Mouse (Mus musculus) cerebellum, adult 8-10 months (tissue): Measurements from ENCODE around the gene 2310009B15Rik.

Source experiments
- DNase-seq: peaks from one replicate; pipeline ENCODE4 v3.0.0; 2022

Gene 2310009B15Rik

DNA sequence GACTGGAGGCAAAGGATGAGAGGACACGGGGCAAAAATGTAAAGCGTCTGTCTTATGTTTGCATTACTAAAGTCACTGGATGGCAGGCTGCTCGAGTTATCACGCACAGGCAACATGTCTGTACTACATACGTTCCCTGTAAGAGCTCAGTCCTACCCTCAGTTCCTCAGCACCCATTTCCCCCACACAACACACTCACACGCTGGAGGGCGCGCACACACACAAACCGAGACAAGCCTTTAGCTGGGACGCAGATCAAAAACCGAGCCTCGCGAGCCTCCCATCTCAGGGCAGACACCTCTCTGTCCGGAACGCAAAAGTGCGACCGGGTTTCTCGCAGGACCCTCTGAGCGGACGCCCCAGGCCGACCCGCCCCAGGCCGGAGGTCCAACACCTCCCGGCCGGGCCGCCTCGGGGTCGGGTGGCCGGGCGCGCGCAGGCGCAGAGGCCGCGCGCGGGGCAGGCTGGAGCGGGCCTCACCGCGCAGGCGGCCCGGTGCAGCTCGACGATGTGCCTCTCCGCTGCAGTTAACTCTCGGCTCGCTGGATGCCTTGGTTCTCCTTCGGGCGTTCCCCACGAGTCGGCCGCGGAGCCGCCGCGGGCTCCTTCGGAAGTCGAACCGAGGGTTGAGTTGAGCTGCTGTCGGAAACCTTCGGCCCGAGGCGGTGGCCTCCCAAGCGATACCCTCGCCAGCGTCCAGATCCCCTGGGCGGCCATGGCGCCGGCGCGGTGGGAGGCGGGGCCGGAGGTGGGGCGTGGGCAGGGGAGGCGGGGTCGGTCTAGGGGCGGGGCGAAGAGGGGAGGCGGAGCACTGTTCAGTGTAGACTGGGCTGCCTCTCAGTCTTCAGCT is at the start of gene 2310009B15Rik:
2310009B15Rik (minus strand) TSS at position 752 of the 850 bp plus-strand sequence.
- peak; percentile 80 for DNase-seq

DNA sequence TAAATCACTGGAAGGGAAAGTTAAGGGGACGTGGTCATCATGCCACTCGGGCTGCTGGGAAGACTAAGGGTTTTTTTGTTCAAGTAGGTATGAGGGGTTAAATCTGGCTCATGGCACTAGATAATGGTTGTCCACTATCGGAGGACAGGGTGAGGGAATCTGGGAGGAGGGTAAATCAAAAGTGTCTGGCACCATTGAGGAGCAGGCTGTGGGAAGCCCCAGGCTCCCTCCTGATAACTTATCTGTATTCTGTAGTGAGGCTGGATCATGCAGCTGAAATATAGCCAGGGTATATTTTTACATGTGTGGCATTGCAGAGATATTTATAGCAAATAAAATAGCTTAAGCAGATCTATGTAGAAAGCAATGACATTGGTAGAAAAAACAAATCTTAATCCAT is 49.6 kb upstream of the 2310009B15Rik start:
- no peak for DNase-seq

DNA sequence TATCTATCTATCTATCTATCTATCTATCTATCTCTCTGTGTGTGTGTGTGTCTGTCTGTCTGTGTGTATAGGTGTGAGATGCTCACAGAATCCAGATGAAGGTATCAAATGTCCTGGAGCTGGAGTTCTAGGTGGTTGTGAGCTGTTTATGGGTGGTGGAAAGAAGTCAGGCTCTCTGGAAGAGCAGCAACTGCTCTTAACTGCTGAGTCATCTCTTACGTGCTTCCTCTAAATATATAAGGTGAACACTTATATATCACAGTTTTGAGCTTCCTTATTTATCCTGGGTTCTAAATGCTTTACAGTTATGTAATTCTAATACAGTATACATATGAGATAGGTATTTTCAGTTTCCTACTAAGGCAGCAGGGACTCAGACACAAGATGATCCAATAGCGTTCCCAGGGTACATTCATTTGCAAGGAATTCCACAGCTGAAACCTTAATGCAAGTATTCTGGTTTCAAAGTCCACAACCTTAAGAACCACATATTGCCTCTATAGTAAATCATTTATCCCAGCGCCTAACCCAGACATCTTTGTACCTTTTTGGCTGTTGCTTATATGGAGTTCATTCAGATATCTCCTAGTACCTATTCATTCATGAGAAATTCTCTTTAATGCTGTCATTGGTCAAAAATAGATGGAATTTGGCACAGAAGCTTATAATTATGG is 48.6 kb upstream of the 2310009B15Rik start:
- DNase-seq: no peak

DNA sequence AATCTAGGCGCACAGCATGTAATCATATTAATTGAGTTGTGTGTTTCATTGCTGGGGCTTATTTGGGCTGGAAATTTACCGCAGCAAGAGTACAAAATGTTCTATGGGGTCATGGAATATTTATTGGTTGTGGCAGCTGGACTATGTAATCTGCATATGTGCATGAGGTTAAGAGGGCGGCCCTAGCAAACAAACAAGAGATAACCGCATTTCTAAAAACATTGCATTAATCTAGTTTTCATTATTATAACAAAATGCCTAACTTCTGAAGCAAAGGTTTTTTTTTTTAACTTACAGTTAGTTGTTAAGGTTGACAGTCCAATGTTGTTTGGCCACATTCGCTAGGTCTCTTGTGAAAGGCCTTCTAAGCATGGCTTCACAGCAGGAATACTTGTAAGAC is 47.2 kb upstream of the 2310009B15Rik start:
- DNase-seq: no peak

DNA sequence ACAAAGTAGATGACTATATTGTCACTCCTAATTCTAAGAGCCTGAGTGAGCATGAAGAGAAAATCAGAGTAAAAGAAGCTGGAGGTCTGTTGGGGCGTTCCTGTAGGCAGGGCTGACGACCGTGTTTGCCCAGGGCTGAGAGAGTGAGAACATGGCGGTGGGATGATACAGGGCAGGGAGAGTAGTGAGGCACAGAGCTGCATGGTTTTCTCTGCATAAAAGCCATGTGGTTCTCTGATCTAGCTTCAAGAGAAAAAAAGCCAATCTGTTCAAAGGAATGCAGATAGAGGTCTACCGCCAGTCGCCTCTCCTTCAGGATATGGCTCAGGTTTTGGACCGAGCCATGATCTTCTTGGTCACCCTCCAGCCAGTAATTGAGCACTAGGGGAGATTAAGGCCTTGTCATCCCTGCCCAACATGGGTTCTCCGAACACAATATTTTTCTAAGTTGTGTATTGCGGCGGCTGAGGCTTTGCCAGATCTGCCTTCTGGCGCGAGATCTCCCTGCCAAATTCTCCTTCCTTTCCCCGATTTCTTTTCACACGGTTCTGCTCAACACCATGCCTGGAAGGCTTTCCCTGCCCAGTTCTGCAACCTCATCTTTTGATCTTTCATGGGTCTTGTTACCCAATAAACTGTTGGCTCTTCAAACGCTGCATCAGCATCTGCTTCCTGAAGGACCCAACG is 44.9 kb upstream of the 2310009B15Rik start:
- peak; percentile 75 for DNase-seq

DNA sequence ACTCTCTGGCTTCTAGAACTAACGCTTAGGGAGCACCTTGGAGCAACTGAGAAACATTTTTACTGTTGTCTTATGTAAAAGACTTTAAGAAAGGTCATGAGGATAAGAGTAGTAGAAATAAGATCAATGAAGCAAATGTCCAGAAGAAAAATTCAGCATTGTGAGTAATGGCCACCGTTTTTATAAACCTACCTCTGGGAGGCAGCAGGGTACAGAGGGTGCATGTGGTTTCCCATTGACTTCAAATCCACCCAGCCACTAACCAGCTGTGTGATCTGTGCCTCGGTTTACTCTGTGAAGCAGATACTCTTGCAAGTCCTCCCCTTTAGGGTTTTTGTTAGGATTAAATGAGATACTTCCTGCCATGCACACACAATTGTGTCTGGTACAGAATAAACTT is 39.4 kb upstream of the 2310009B15Rik start:
- DNase-seq: no peak

DNA sequence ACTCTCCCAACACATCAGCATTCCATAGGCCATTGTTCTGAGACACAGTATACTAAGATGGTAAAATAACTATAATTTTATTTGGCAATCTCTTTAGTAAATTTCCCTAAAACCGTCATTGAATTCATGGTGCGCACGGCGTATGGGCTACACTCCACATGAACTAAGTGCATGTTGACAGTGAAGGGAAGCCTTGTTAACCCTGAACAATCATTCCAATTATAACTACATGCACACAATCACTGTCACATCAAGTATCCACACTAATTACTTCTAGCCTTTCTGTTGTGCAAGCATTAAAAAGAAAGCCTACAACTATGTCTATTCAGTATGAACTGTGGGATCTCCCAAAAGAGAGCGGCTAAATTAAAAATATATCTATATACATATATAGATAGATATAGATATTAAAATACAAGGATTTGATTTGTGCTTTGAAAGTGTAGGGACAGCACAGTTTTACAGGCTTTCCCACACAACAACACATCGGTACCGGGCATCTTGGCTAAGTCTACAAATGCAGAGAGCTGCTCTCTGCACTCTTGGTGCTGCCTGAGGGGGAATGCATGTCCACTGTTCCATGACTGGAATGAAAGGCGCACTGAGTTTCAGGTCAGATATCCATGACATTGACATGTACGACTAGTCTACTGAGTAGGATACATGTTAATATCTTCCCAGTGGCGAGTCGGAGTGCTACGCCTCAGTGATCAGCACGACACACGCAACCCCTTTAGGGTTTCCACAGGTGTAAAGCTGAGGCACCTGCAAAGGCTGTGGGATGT is 21.0 kb upstream of the 2310009B15Rik start:
- no peak for DNase-seq

DNA sequence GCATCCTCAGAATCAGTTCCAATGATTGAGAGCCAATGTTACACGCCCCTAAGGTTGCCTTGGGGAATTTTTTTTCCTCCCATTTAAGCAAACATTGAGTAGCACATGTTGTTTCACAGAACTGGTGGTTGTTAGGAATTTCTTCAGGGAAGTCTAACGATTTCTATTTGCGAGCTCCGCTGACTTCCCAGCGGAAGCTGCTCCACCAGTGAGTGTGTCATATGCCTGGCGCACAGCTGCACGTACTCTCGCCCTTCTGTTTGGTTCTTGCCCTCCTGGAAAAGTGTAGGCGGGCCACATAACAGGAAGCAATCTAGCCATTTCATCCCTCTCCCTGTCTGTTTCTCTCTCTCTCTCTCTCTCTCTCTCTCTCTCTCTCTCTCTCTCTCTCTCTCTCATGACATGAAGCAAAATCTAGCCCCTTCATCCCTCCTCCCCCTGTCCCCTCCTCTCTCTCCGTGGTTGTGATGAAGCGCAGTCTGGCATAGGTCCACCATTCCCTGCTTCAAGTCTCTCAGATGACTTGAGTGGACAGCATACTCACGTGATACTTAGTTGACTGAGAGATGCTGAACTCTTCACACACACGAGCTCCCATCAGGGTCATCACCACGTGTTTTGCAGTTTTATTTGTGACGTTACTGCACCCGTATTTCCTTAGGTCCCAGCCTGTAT is 19.9 kb upstream of the 2310009B15Rik start:
- no peak for DNase-seq

DNA sequence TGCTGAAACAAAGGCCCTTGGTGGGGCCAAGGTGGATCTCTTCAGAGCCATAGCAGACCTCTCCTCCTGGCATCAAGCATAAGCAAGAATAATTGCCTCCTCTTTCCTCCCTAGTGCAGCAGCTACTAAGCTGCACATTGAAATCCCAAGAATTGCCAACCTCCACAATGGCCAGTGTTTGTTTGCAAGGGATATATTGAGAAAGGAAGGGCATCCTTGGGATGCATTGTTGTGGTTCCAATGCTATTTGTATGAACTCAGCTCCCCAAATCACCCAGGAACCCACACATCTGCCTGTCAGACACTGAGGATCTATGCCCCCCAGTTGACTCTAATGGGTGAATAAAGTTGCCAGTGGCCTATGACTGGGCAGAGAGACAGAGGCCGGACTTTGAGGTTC is 5.8 kb downstream of the 2310009B15Rik start:
- DNase-seq: no peak

DNA sequence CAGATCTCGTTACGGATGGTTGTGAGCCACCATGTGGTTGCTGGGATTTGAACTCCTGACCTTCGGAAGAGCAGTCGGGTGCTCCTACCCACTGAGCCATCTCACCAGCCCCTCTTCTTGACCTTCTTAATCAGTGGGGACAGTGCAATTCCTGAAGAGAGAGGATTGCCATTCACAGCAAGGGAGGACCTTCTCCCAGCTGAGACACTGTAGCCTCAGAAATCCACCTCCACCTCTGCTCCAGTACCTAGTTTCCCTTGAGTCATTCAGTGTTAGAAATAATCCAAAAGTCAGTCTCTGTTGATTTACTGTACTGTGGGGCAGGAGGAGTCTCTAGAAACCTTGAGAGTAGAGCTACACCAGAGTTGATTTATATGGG is 6.5 kb downstream of the 2310009B15Rik start:
- DNase-seq: no peak

DNA sequence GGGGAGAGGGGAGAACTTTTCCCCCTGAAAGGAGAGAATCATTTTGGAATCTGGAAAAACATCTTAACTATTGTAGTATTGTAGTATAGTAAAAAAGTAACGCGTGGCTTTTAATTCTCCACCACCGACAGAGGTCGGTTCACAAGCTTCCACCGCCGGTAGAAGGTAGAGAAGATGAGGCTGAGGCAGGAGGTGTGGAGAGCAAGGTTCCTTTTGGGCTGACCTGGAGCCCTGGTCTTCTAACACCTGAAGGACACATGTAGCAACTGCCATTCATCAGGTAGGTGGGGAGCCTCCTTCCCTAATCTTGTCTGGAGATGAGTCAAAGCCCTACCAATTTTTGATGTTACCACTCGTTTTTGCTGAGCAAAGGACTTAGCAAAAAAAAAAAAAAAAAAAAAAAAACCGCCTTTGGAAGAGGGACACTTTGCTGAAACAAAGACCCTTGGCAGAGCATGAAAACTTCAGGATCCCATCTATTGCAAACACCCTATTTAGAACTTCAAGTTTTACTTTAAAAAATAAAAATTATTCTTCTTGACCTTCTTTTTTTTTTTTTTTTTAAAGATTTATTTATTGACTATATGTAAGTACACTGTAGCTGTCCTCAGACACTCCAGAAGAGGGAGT is 7.0 kb downstream of the 2310009B15Rik start:
- no peak for DNase-seq

DNA sequence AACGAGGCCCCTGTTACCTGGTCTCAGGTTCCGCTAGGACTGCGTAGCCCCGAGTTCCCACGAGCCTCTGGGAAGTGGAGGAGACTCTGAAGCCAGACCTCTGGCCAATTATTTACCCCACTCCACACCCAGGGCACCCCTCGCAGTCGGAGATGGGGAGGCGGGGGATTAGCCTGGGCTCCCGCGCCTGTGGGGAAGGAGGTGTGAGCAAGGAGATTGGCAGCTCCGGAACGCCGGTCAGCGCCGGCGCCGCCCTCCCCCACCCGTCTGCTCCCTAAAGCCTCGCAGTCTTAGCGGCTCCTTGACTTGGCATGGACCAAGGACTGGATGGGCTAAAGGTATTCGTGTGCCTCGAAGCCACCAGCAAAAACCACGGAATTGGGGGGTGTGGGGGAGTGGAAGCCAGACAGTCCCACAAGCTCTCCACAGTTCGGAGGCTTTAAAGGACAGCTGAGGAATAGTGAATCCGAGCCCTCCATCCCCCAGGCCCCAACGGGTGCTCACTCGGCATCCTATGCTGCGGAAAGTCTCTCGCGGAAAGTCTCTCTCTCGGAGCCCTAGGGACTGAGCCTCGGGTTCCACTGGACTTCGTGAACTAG is 8.0 kb downstream of the 2310009B15Rik start, which contains the start of gene Lhx9:
Lhx9 (minus strand) TSS at position 67 of the 599 bp plus-strand sequence.
- DNase-seq: no peak

DNA sequence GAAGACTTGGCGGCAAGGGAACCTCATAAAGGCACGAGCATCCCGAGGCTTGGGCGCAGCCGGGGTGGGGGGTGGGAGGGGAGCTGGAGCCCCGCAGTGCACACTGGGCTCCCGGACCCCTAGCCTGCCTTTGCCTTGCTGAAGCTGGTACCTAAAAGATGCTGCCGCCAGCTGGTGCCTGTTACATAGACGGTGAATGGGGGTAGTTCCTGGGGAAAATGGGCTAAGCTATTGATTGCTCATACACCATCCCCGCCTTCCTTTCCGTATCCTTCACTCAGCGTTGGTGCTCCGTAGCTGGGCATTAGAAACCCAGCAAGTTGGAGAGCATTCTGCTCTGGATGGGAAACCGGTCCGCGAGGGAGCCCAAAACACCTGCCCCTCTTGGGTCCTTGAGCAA is 8.6 kb downstream of the 2310009B15Rik start:
- DNase-seq: no peak

DNA sequence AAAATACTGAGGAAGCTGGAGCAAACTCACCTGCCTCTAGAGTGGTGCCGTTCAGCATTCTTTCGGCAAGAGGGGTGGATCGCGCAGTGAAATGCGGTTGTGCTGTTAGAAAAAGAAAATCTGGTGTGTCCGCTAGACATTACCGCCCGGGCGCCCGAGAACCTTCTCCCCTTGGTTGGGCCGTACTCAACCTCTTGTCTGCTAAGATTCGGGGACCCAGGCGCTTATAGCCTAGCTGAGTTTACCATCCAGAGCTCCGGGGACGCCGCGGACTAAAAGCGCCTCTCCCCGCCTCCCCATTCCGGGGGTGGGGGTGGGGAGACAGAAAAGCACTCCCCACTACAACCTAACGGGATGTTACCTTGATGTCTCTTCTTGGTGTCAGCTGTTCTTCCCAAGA is 9.5 kb downstream of the 2310009B15Rik start:
- no peak for DNase-seq

DNA sequence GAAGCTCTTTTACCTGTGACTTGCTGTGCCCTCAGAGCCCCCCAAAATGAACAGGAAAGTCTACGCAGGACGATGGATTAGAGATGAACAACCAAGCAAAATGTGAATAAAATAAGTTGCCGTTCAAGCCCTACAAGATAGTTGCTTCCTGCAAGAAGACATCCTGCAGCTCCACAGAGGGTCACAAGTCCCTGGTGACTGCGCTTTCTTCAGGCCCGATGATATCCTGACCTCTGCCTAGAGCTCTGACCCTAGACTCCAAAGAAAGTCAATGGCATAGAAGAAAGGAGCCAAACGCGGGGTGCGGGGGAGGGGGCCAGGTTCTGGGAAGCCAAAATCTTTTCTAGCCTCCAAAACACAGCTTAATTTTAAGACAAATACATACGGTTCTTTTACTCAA is 10.1 kb downstream of the 2310009B15Rik start:
- DNase-seq: no peak

DNA sequence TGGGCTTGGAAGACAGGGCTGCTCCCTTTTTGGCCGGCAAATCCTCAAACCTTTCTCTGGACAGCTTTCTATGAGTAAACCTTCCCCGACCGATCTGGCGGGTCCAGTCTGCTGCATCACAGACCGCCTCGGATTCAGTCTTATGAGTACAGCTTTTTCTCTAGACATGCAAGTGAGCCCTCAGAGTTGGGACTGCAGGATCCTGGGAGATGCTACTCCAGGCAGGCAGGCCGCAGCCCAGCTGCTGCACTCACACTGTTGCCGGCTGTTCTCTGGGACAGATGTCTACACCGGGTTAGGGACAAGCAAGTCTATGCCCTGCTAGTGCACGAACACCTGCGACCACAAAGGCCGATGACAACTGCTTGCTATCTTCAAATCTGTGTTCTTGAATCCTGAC is 10.5 kb downstream of the 2310009B15Rik start:
- no peak for DNase-seq

DNA sequence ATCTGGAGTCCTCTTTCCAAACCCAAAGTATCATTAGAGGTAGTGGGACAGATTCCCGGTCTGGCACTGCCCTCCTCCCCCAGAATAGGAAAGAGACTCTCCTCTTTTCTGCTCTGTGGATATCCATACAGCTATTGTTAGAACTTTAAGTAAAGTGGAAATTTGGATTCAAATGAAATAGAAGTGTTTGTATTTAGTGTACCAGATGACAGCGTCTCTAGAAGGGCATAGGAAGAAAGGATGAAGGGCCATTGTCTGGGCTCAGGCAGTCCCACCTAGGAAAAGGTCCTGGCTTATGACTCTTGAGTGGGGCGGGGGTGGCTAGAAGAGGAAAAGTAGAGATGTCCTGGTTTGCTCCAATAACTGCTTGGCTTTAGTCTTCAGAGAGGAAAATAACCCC is 11.2 kb downstream of the 2310009B15Rik start:
- DNase-seq: no peak

DNA sequence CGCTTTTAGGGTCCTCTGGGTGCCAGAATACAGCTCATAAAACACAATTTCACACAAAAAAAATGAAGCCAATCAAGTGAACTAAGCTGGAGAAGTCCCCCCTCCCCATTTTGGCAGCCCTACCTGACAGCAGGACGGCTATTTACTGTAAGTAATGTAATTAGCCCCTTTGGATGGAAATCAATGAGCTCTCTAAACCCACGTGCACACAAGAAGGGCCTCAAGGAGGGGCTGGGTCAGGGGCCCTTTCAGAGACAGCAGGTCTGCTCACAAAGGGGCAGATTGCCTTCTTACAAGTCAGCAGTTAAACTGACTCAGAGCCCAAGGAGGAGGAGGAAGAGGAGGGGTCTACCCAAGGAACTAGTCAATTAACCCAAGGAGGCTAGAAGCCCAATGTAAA is 12.5 kb downstream of the 2310009B15Rik start:
- DNase-seq: no peak

DNA sequence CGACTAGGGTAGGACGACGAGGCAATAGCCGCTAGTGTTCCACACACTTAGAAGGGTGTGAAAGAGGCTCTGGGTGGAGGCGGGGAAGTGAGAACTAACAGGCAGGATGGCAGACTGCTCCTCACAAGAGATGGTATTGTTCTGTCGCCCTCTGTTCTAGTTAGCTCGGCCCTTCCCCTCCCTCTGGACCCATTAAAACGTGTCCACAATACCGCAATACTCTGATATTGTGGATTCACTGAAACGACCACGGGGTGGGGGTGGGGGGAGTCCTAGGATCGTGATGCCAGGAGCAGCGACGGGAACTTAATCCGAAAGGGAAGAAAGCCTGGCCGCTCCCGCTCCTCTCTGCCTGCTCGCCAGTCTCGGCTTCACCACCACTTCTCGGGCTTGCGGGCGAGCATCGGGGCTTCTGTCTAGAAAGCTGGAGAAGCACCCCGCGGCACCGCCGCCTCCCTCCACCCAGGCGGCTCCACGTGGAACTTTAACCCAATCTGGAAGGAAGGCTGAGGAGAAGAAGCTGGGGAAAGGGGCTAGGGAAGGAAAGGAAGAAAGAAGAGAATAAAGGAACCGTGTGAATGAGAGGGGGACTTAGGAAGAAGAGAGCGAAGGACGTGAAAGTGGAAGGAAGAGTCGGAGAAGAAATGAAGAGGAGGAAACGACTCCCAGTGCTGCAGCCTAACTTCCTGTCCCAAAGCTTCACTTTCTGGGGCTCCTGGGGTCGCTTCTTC is 13.1 kb downstream of the 2310009B15Rik start:
- no peak for DNase-seq

DNA sequence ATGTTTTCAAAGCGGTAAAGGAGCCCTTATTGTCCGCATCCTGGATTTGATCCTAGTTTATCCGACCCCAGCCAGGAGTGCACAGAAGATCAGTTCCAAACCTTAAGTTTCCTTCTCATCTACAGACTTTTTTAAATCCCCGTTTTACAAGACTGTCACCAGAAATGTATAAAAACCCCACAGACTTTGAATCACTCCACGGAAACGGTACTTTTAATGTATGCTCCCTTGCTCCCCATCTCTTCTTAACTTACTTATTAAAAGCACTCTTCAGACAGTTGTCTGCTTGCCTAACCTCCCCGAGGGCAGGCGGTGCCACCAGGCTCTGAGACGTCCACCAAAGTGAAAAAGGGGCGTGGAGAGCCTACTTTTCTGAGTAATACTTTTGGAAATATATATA is 13.9 kb downstream of the 2310009B15Rik start:
- DNase-seq: no peak

DNA sequence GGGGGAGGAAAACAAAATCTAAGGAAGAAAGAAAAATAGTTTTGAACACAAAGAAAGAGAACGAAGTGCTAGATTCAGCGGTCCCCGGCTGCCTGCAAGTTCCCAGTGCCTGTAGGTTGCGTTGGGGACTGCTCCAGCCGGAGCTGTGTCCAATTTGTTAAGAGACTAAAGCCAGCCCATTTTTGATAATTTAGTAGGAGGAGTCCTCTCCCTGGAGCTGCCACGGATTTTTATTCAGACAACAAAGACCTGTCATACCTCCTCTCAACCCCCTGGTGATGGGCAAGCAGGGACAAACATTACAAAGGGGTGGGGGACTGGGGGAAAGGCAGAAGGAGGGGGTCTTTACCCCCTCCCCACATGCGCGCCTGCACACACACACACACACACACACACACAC is 14.3 kb downstream of the 2310009B15Rik start:
- no peak for DNase-seq
